In the genomic region with DNA sequence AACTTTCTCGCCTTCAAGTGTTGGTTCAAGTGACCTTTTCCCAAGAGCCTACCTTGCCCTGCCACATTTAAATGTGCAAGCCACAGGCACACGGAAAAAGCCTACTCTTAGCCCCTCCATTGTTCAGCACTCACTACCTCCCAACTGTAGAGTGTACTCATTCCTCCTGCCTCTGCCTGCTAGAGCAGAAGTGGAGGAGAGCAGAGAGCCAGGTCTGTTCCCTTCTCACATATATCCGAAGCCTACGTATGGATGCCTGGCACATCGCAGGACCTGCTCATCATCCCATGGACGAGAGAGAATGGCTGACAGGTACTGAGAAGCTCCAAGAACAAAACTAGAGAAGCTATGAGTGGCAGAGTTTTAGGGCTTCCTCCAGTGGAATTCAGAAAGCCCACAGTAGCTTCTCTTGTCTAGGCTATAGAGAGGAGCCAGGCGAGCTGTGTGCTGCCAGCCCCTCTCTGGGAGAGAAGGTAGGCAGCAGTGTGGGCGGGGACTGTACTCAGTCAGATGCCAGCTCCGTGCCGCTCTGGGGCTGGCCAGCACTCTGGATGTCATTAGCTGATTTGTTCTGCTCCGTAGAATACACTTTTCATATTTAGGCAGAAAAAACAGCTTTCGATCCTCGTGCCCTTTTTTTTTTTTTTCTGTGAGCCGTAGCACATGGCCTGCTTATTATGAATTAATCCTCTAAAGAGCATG, we compare ENCODE assay signal across 7 mouse cellular contexts.
DNase-seq lines count a peak whose midpoint lies in the region; ATAC-seq and TF ChIP-seq lines count a peak whose summit lies in the region.

No protein-coding gene starts in this region.

- H3K9ac ChIP-seq in forebrain, embryonic 16.5 days (replicated peaks; ENCODE audit: low read depth, low read length): peak overlapping the region; percentile 16; the same call in 1 of the 2 replicates

- H3K4me1 ChIP-seq in forebrain, embryonic 16.5 days (replicated peaks; ENCODE audit: control insufficient read depth, insufficient read depth, low read length): peaks cover 25% of the 10 kb centered on the region

- no peaks in the 10 kb centered on the region for H3K9me3 ChIP-seq in forebrain, embryonic 16.5 days (ENCODE audit: control insufficient read depth, low read length)

- H3K4me2 ChIP-seq in forebrain, embryonic 16.5 days (ENCODE audit: low read length): peak overlapping the region; percentile 45

- ATAC-seq in forebrain, embryonic 16.5 days: peak; percentile 99
- ATAC-seq in granulocyte monocyte progenitor cell, adult 5-6 weeks (replicated peaks; ENCODE audit: poor library complexity, severe bottlenecking): no peak

- H3K4me3 ChIP-seq in forebrain, embryonic 16.5 days (replicated peaks; ENCODE audit: low read length): peak overlapping the region; percentile 13; the same call in 1 of the 2 replicates

- DNase-seq in Muller cell, postnatal 12 days (ENCODE audit: inconsistent ontology term): peak; percentile 56
- DNase-seq in brain, embryonic 14.5 days (ENCODE audit: low read depth): peak; percentile 93
- DNase-seq in left cerebral cortex, adult 18-20 months (ENCODE audit: low spot score in 2 of 2): peak; percentile 67 to 74
- peak; percentile 22 for DNase-seq in right cerebral cortex, postnatal 4 days
- DNase-seq in adrenal gland, adult 8-10 months: no peak

- TF ChIP-seq CTCF in brain, embryonic 14.5 days (IDR thresholded peaks at IDR 0.05; ENCODE audit: borderline replicate concordance, extremely low read depth, insufficient read depth, insufficient read length): no peak

- H3K27ac ChIP-seq in forebrain, embryonic 16.5 days (ENCODE audit: low read length): peak overlapping the region; percentile 70

- no peak for TF ChIP-seq POLR2A in brain, embryonic 14.5 days (IDR thresholded peaks at IDR 0.05; ENCODE audit: borderline replicate concordance, extremely low read depth, insufficient read depth, insufficient read length, poor library complexity, severe bottlenecking)

- H3K27me3 ChIP-seq in forebrain, embryonic 16.5 days (replicated peaks; ENCODE audit: control insufficient read depth, insufficient read depth, low read length): no peaks in the 10 kb centered on the region

- 28% methylated on average over 14 of the region's 14 CpGs for WGBS in forebrain, embryonic 16.5 days

- H3K36me3 ChIP-seq in forebrain, embryonic 16.5 days (ENCODE audit: control insufficient read depth, insufficient read depth): no peaks in the 10 kb centered on the region
